Mouse (Mus musculus) heart, embryonic 11.5 days (tissue): ENCODE measurements at regions not wholly inside any gene's neighbourhood (a gene's known extent, or its start where the extent isn't known, plus 50 kb on each side); places are given as distances from the start of the nearest gene placed in this dataset.

Experiments used
- ATAC-seq: fragments of 200-750 bp; cut with Nextera tagmentation; replicated peaks from 2 replicates; pipeline ENCODE4 v1.8.0; 2017; ENCODE audit warnings: moderate library complexity; ENCODE audit not compliant: insufficient number of reproducible peaks, low FRiP score, low TSS enrichment
- H3K27ac ChIP-seq: fragments of 300-500 bp; sonication (generic); 2 replicates; pipeline ENCODE4 v1.5.1; 2014; ENCODE audit warnings: mild to moderate bottlenecking, low read depth, low read length
- H3K27me3 ChIP-seq: fragments of 300-500 bp; sonication (generic); 2 replicates; pipeline ENCODE4 v1.6.1; 2014; ENCODE audit warnings: mild to moderate bottlenecking, low read length, mixed read lengths; ENCODE audit not compliant: control insufficient read depth, insufficient read depth
- H3K36me3 ChIP-seq: fragments of 300-500 bp; sonication (generic); 2 replicates; pipeline ENCODE4 v1.6.1; 2014; ENCODE audit warnings: mild to moderate bottlenecking, low read length, moderate library complexity, mixed read lengths; ENCODE audit not compliant: control insufficient read depth, insufficient read depth
- H3K4me1 ChIP-seq: fragments of 300-500 bp; sonication (generic); 2 replicates; pipeline ENCODE4 v1.6.1; 2014; ENCODE audit warnings: low read length; ENCODE audit not compliant: control insufficient read depth, insufficient read depth
- H3K4me2 ChIP-seq: fragments of 300-500 bp; sonication (generic); 2 replicates; pipeline ENCODE4 v1.6.1; 2014; ENCODE audit warnings: mild to moderate bottlenecking, moderate library complexity
- H3K4me3 ChIP-seq: fragments of 300-500 bp; sonication (generic); 2 replicates; pipeline ENCODE4 v1.5.1; 2014; ENCODE audit warnings: low read depth, low read length
- H3K9ac ChIP-seq: fragments of 300-500 bp; sonication (generic); 2 replicates; pipeline ENCODE4 v1.6.1; 2014; ENCODE audit warnings: mild to moderate bottlenecking, low read depth, low read length, moderate library complexity
- H3K9me3 ChIP-seq: fragments of 300-500 bp; sonication (generic); replicated peaks from 2 replicates; pipeline ENCODE4 v1.6.1; 2016; ENCODE audit warnings: low read length; ENCODE audit not compliant: control insufficient read depth
- WGBS: fragments of 180-500 bp; shearing (Covaris S2); extraction: QIAGEN DNeasy Blood & Tissue Kit; methylation state at CpG from one replicate; pipeline ENCODE4 v1.1.7; 2014; ENCODE audit not compliant: insufficient replicate concordance; 5-methylcytosine and 5-hydroxymethylcytosine counted together

DNA sequence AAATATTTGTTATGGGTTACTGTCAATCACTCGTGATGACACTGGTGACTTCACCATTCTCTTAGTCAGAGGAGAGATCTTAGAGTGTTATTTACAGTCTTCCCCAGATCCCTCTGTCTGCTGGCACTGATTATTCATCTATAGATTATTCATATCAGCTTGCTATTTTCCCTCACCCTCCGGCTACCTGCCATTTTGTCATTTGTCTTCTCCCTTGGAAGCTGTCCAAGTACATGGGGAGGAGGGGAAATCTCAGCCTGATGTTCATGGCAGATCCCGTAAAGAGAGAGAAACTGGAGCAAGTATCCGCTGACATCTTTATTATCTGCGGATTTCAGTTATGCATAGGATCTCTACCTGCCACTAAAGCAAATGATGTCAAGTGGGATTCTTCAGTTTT lies 222.9 kb upstream of the Robo1 start:
- no peaks in the 10 kb centered on the region for H3K4me1 ChIP-seq
- ATAC-seq: no peak
- H3K9ac ChIP-seq: no peak overlapping the region
- H3K9me3 ChIP-seq: no peaks in the 10 kb centered on the region
- no peak overlapping the region for H3K4me2 ChIP-seq
- H3K27me3 ChIP-seq: no peaks in the 10 kb centered on the region
- no peak overlapping the region for H3K4me3 ChIP-seq
- no peak overlapping the region for H3K27ac ChIP-seq
- no peaks in the 10 kb centered on the region for H3K36me3 ChIP-seq
- WGBS: 78% methylated on average over 5 of the region's 5 CpGs

DNA sequence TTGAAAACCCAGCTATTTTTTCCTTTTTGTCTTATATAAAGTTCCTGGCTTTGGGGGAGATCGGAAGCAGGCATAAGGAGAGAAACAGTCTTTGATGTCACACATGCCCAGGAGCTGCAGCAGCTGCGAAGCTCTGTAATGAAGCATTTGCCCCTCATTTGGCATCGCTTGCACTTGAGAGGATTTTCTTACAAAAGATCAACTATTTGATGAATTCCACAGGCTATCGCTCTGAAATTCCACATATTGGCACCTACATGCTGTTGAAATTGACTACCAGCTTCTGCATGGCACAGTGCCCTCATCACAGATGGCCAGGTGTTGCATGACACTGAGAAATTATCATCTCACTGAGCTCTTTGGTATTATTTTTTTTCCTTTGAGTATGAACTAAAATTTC lies 220.1 kb upstream of the Robo1 start:
- Histone ChIP-seq H3K36me3 (no peaks in the 10 kb centered on the region), H3K4me2 (no peak overlapping the region), H3K4me3 (no peak overlapping the region), H3K9ac (no peak overlapping the region), H3K27me3 (no peaks in the 10 kb centered on the region), H3K4me1 (no peaks in the 10 kb centered on the region), H3K9me3 (0 out of 2 replicates have a peak, but pooled peaks cover 2% of the 10 kb centered on the region), H3K27ac (no peak overlapping the region)
- ATAC-seq: no peak
- 70% methylated on average over 4 of the region's 4 CpGs for WGBS

DNA sequence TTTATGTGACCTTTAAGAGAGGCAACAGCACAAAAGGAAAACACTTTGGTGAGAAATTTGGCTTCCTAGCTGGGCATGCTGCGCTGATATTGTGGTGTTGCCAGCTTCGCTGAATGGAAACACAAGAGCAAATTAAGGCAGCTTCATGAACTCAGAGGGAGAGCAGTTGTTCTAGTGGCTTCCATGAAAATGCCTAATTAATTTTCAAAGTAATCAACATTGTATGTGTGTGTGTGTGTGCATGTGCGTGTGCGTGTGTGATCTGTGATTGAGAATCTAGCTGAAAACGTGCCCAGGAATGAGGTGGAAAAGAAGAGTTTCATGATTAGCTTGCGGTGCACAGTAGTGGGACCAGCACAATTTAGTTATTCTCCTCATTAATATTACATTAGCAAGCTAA lies 219.2 kb upstream of the Robo1 start:
- 82% methylated on average over 6 of the region's 6 CpGs for WGBS
- H3K9me3 ChIP-seq: 0 out of 2 replicates have a peak, but pooled peaks cover 2% of the 10 kb centered on the region
- no peak overlapping the region for H3K27ac ChIP-seq
- no peaks in the 10 kb centered on the region for H3K4me1 ChIP-seq
- H3K36me3 ChIP-seq: no peaks in the 10 kb centered on the region
- no peak for ATAC-seq
- no peak overlapping the region for H3K4me2 ChIP-seq
- H3K27me3 ChIP-seq: no peaks in the 10 kb centered on the region
- H3K4me3 ChIP-seq: no peak overlapping the region
- H3K9ac ChIP-seq: no peak overlapping the region
